Mouse (Mus musculus) liver, embryonic 14.5 days (tissue): ENCODE measurements at regions not wholly inside any gene's neighbourhood (a gene's known extent, or its start where the extent isn't known, plus 50 kb on each side); places are given as distances from the start of the nearest gene placed in this dataset.

Source experiments
- CTCF ChIP-seq: IDR thresholded peaks from 2 replicates; pipeline ENCODE4 v1.5.1; 2016; ENCODE audit warnings: antibody characterized with exemption, low read depth, control low read depth
- EP300 ChIP-seq: IDR thresholded peaks from 2 replicates; pipeline ENCODE4 v1.6.1; 2016; ENCODE audit warnings: antibody characterized with exemption, low read depth

GRCm38 (mm10) chr12:70653971-70654370 lies 171.3 kb upstream of the Frmd6 start:
- TF ChIP-seq CTCF (no peak), EP300 (no peak)
